Mouse (Mus musculus) embryonic fibroblast, embryonic 13.5 days (primary cell): ENCODE results near the gene Selenoo.

Experiments
- CTCF ChIP-seq: IDR thresholded peaks from 2 replicates; pipeline ENCODE4 v1.5.1; 2011; ENCODE audit warnings: mild to moderate bottlenecking, control low read depth, low read length, moderate library complexity, borderline replicate concordance; ENCODE audit not compliant: insufficient read depth
- POLR2A ChIP-seq: IDR thresholded peaks from 2 replicates; pipeline ENCODE4 v1.6.1; 2011; ENCODE audit warnings: low read depth, mild to moderate bottlenecking, control low read depth, low read length, moderate library complexity

- TF ChIP-seq POLR2A (no peak), CTCF (no peak)
These were observed 14.0 kb upstream of the Selenoo start, which contains the start of gene Trabd for GRCm38 (mm10) chr15:89074613-89075477.
